Mouse (Mus musculus): Measurements from ENCODE around the gene Pwp2.

- TF ChIP-seq POLR2A (IDR thresholded peaks at IDR 0.05; ENCODE audit: low read depth, low read length) (no peak), CTCF (conservative IDR thresholded peaks at IDR 0.05; ENCODE audit: insufficient read depth, insufficient read length, low read depth, low read length) (no peak)
Observed at GRCm38 (mm10) chr10:78138812-78139523, 46.0 kb downstream of the Pwp2 start.

Data from kidney, adult 2 months (tissue).